Mouse (Mus musculus): ENCODE results near the gene Tysnd1.

- no peak for TF ChIP-seq POLR2A (IDR thresholded peaks at IDR 0.05; ENCODE audit: control insufficient read depth in 1 of 2, insufficient read depth in 1 of 2, low read depth in 1 of 2, low read length in 2 of 2, poor library complexity in 1 of 2)
- no peak for TF ChIP-seq CTCF (IDR thresholded peaks at IDR 0.05 in 2 of 3, conservative IDR thresholded peaks at IDR 0.05 in 1 of 3; ENCODE audit: control insufficient read depth in 1 of 3, insufficient read depth in 1 of 3, low read depth in 2 of 3, low read length in 3 of 3, poor library complexity in 1 of 3, severe bottlenecking in 1 of 3)
- TF ChIP-seq POLR2AphosphoS5 (IDR thresholded peaks at IDR 0.05; ENCODE audit: borderline replicate concordance, low read depth, low read length), result no peak
- no peak for TF ChIP-seq MAFK (IDR thresholded peaks at IDR 0.05; ENCODE audit: borderline replicate concordance, low read depth, low read length)
- no peak for TF ChIP-seq TCF12 (IDR thresholded peaks at IDR 0.05; ENCODE audit: low read depth, low read length)
- TF ChIP-seq GATA1 (IDR thresholded peaks at IDR 0.05; ENCODE audit: low read depth, low read length), result no peak
- no peak for TF ChIP-seq TBP (IDR thresholded peaks at IDR 0.05; ENCODE audit: low read depth, low read length)
- no peak for TF ChIP-seq NELFE (IDR thresholded peaks at IDR 0.05; ENCODE audit: low read depth, low read length)
- no peak for TF ChIP-seq ETS1 (IDR thresholded peaks at IDR 0.05; ENCODE audit: low read depth, low read length)
Observed at GRCm38 (mm10) chr10:61679545-61679944, 15.8 kb upstream of the Tysnd1 start.
